In genomic region chr11:75652942-75653684, GRCm38 (mm10) we compare ENCODE assay signal across 7 mouse cellular contexts. TPM values are rescaled to one million over a fixed set of nuclear protein-coding genes. Genes with fewer than 3 reads are reported as not detected.
DNase-seq lines count a peak whose midpoint lies in the region; ATAC-seq and TF ChIP-seq lines count a peak whose summit lies in the region.

No protein-coding gene starts in this region.

- 0 out of 2 replicates have a peak, but pooled peaks have one; percentile 5 for TF ChIP-seq CTCF in bone marrow, adult 2 months (IDR thresholded peaks at IDR 0.05; ENCODE audit: control insufficient read depth, insufficient read depth, low read length)

- no peak for DNase-seq in ES-E14 (ENCODE audit: low read depth, low spot score)
- DNase-seq in kidney, postnatal 25 days, result peak; percentile 54 to 86
- DNase-seq in midbrain, embryonic 10.5 days (ENCODE audit: low spot score), result peak; percentile 42
- DNase-seq in right cerebral cortex, postnatal 25 days, result no peak

- no peak for ATAC-seq in heart, embryonic 14.5 days (ENCODE audit: insufficient number of reproducible peaks, insufficient read depth, low FRiP score, low read depth)
- ATAC-seq in erythroid progenitor cell, adult 5-6 weeks (replicated peaks; ENCODE audit: low FRiP score, poor library complexity, severe bottlenecking), result no peak

- H3K4me3 ChIP-seq in ES-E14 (ENCODE audit: insufficient read depth in 1 of 2, low read depth in 1 of 2, low read length in 2 of 2, poor library complexity in 1 of 2, severe bottlenecking in 1 of 2), result peak overlapping the region; percentile 68 to 90; a peak in 3 of 4 replicates
- H3K4me3 ChIP-seq in bone marrow, adult 2 months (replicated peaks; ENCODE audit: control insufficient read depth, low read depth, low read length), result peak overlapping the region; percentile 48
- H3K4me3 ChIP-seq in heart, embryonic 14.5 days (ENCODE audit: control insufficient read depth in 1 of 2, insufficient read depth in 1 of 2, low read depth in 1 of 2, low read length in 2 of 2), result peak overlapping the region; percentile 49 to 57
- H3K4me3 ChIP-seq in midbrain, embryonic 10.5 days, result peak overlapping the region; percentile 70

- H3K9ac ChIP-seq in ES-E14 (ENCODE audit: insufficient read depth, low read depth, low read length, poor library complexity, severe bottlenecking), result peak overlapping the region; percentile 71
- peak overlapping the region; percentile 92 for H3K9ac ChIP-seq in heart, embryonic 14.5 days (ENCODE audit: low read length)

- H3K9me3 ChIP-seq in ES-E14 (ENCODE audit: control insufficient read depth, insufficient read depth, low read depth, low read length), result no peaks in the 10 kb centered on the region
- H3K9me3 ChIP-seq in heart, embryonic 14.5 days (ENCODE audit: control insufficient read depth, low read length), result no peaks in the 10 kb centered on the region
- H3K9me3 ChIP-seq in midbrain, embryonic 10.5 days (replicated peaks), result no peaks in the 10 kb centered on the region

- H3K4me1 ChIP-seq in ES-E14 (ENCODE audit: control insufficient read depth in 2 of 2, insufficient read depth in 2 of 2, low read length in 2 of 2, poor library complexity in 1 of 2), result peaks cover 8 to 25% of the 10 kb centered on the region in 2 experiments; a peak in 3 of 4 replicates
- peaks cover 13% of the 10 kb centered on the region for H3K4me1 ChIP-seq in bone marrow, adult 2 months (ENCODE audit: control insufficient read depth, insufficient read depth, low read length)
- H3K4me1 ChIP-seq in heart, embryonic 14.5 days (ENCODE audit: control insufficient read depth in 2 of 2, insufficient read depth in 2 of 2, low read length in 2 of 2), result peaks cover 49 to 63% of the 10 kb centered on the region in 2 experiments
- H3K4me1 ChIP-seq in midbrain, embryonic 10.5 days, result peaks cover 71% of the 10 kb centered on the region

- H3K4me2 ChIP-seq in heart, embryonic 14.5 days (ENCODE audit: low read length), result peak overlapping the region; percentile 85

- in situ Hi-C loops in ES-E14 (cut with MboI; ENCODE audit: low sequenced_read_pairs in 2 of 2, unreplicated experiment in 2 of 2), result no loop called here

- no peaks in the 10 kb centered on the region for H3K27me3 ChIP-seq in heart, embryonic 14.5 days (ENCODE audit: control insufficient read depth, insufficient read depth, low read length)
- H3K27me3 ChIP-seq in midbrain, embryonic 10.5 days (ENCODE audit: low read depth, poor library complexity, severe bottlenecking), result peaks cover 73% of the 10 kb centered on the region

- 26% methylated on average over 14 of the region's 14 CpGs for WGBS in bone marrow, adult 2 months
- WGBS in heart, embryonic 14.5 days, result 35% methylated on average over 14 of the region's 14 CpGs
- 28% methylated on average over 14 of the region's 14 CpGs for WGBS in midbrain, embryonic 10.5 days

- no peak for TF ChIP-seq POLR2A in bone marrow, adult 2 months (IDR thresholded peaks at IDR 0.05; ENCODE audit: borderline replicate concordance, control insufficient read depth, low read depth, low read length)

- peaks cover 9% of the 10 kb centered on the region; the same call in 1 of the 2 replicates for H3K36me3 ChIP-seq in ES-E14 (ENCODE audit: control insufficient read depth, insufficient read depth, low read length, poor library complexity, severe bottlenecking)
- peaks cover 12% of the 10 kb centered on the region for H3K36me3 ChIP-seq in heart, embryonic 14.5 days (ENCODE audit: control insufficient read depth, insufficient read depth, low read length)
- H3K36me3 ChIP-seq in midbrain, embryonic 10.5 days, result no peaks in the 10 kb centered on the region

- H3K27ac ChIP-seq in ES-E14 (ENCODE audit: insufficient read depth, low read depth, low read length, poor library complexity, severe bottlenecking), result peak overlapping the region; percentile 5
- H3K27ac ChIP-seq in bone marrow, adult 2 months (ENCODE audit: control insufficient read depth, insufficient read depth, low read depth, low read length, poor library complexity), result peak overlapping the region; percentile 99
- H3K27ac ChIP-seq in heart, embryonic 14.5 days (replicated peaks in 1 of 2; ENCODE audit: control insufficient read depth in 1 of 2, insufficient read depth in 1 of 2, low read depth in 2 of 2, low read length in 2 of 2), result peak overlapping the region; percentile 68 to 90
- 0 out of 2 replicates have a peak overlapping the region, but pooled peaks have one; percentile 70 for H3K27ac ChIP-seq in midbrain, embryonic 10.5 days (replicated peaks)

TF ChIP-seq in ES-E14, 5 proteins besides CTCF, POLR2A, EP300 and RAD21:
- TF ChIP-seq ZNF384 (IDR thresholded peaks at IDR 0.05; ENCODE audit: low read depth, low read length), result peak; percentile 74; the same call in 1 of the 2 replicates
- no peak for TF ChIP-seq HCFC1 (IDR thresholded peaks at IDR 0.05; ENCODE audit: borderline replicate concordance, insufficient read depth, low read length)
- no peak for TF ChIP-seq ZC3H11A (IDR thresholded peaks at IDR 0.05; ENCODE audit: borderline replicate concordance, low read depth, low read length)
- no peak for TF ChIP-seq MAFK (IDR thresholded peaks at IDR 0.05; ENCODE audit: insufficient read depth, low read depth, low read length)
- no peak for TF ChIP-seq CHD2 (IDR thresholded peaks at IDR 0.05; ENCODE audit: low read depth, low read length)

RNA-seq across cellular contexts. Expression of gene Myo1c, which starts 2.8 kb away (rescaled TPM):
- total RNA-seq in ES-E14 (2012; rRNA removed), result 62.8 and 62.9 TPM in 2 replicates
- polyA plus RNA-seq in bone marrow, adult 2 months (2011; ENCODE audit: insufficient read depth, insufficient read length, low replicate concordance, missing spikeins), result 35.8 and 69.2 TPM in 2 replicates
- polyA plus RNA-seq in heart, embryonic 14.5 days (2014; fragmentation: Nextera tagmentation; extraction: Ambion mirVana), result 47.5 and 49.6 TPM in 2 replicates
- 16.4 and 19.3 TPM in 2 replicates for polyA plus RNA-seq in midbrain, embryonic 10.5 days (2016; fragmentation: Nextera tagmentation; extraction: Ambion mirVana)
- 15.5 and 22.2 TPM in 2 replicates for total RNA-seq in erythroid progenitor cell, adult 5-6 weeks (2015; ENCODE audit: low replicate concordance)
- 17.3 and 21.2 TPM in 2 replicates for total RNA-seq in erythroid progenitor cell, adult 5-6 weeks (2017; ENCODE audit: low replicate concordance)

RNA-seq across cellular contexts. Expression of gene Inpp5k, which starts 22.3 kb away (rescaled TPM):
- 12.2 and 13.8 TPM in 2 replicates for total RNA-seq in ES-E14 (2012; rRNA removed)
- 34.2 and 58.2 TPM in 2 replicates for polyA plus RNA-seq in bone marrow, adult 2 months (2011; ENCODE audit: insufficient read depth, insufficient read length, low replicate concordance, missing spikeins)
- polyA plus RNA-seq in heart, embryonic 14.5 days (2014; fragmentation: Nextera tagmentation; extraction: Ambion mirVana), result 29.4 and 30.7 TPM in 2 replicates
- polyA plus RNA-seq in midbrain, embryonic 10.5 days (2016; fragmentation: Nextera tagmentation; extraction: Ambion mirVana), result 19.6 and 23.8 TPM in 2 replicates
- total RNA-seq in erythroid progenitor cell, adult 5-6 weeks (2015; ENCODE audit: low replicate concordance), result 36.8 and 78.8 TPM in 2 replicates
- total RNA-seq in erythroid progenitor cell, adult 5-6 weeks (2017; ENCODE audit: low replicate concordance), result 38.4 and 46.3 TPM in 2 replicates

RNA-seq across cellular contexts. Expression of gene Crk, which starts 25.9 kb away (rescaled TPM):
- 68.1 and 71.3 TPM in 2 replicates for total RNA-seq in ES-E14 (2012; rRNA removed)
- polyA plus RNA-seq in bone marrow, adult 2 months (2011; ENCODE audit: insufficient read depth, insufficient read length, low replicate concordance, missing spikeins), result 14.9 and 39.7 TPM in 2 replicates
- 86.0 and 88.2 TPM in 2 replicates for polyA plus RNA-seq in heart, embryonic 14.5 days (2014; fragmentation: Nextera tagmentation; extraction: Ambion mirVana)
- 127 and 133 TPM in 2 replicates for polyA plus RNA-seq in midbrain, embryonic 10.5 days (2016; fragmentation: Nextera tagmentation; extraction: Ambion mirVana)
- 32.1 and 41.5 TPM in 2 replicates for total RNA-seq in erythroid progenitor cell, adult 5-6 weeks (2015; ENCODE audit: low replicate concordance)
- 43.8 and 83.8 TPM in 2 replicates for total RNA-seq in erythroid progenitor cell, adult 5-6 weeks (2017; ENCODE audit: low replicate concordance)

Comparison
In these comparisons a context has a peak if more than half of its experiments do, and no peak if none do; other contexts are left out.
1. DNase-seq: peak in kidney, postnatal 25 days (2 of 2) and midbrain, embryonic 10.5 days (single experiment); none in ES-E14 (single experiment) and right cerebral cortex, postnatal 25 days (single experiment).
2. H3K27ac ChIP-seq: peak in every context shown above with its lines; median percentile 99 in bone marrow, adult 2 months; 79 in heart, embryonic 14.5 days; 70 in midbrain, embryonic 10.5 days; 5 in ES-E14.
3. Peak in every context shown above with its lines, with median percentiles within 50 percentile points of each other: H3K4me3 ChIP-seq.